Mouse (Mus musculus) kidney, adult 9 months (tissue): Measurements from ENCODE around the gene Ric3.

Experiments
- DNase-seq: peaks from one replicate; pipeline ENCODE4 v3.0.0; 2022

Gene Ric3

GRCm38 (mm10) chr7:108996156-108996555 is 87.0 kb downstream of the Ric3 start:
- no peak for DNase-seq

GRCm38 (mm10) chr7:108993881-108994291 is 89.2 kb downstream of the Ric3 start:
- DNase-seq, result no peak

DNA sequence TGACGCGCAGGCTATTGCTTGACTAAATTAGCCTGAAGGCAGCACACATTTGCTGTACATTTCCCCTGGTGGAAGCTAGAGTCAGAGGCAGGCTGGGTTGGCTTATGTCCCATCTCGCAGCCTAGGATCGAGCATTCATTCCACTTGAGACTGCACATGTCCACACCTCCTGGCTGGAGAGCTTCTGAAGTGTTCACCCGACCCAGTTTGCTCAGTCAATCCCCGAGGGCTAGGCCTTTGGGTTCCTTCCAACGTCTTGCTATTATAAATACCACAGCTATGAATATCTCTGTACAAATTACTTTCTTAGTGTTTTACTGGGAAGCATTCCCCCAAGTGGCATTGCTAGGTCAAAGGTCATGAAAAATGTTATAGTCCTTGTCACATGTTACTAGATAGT is 89.9 kb downstream of the Ric3 start:
- peak; percentile 19 for DNase-seq

- DNase-seq, result no peak
Observed at GRCm38 (mm10) chr7:108991207-108991606, 91.9 kb downstream of the Ric3 start.

DNA sequence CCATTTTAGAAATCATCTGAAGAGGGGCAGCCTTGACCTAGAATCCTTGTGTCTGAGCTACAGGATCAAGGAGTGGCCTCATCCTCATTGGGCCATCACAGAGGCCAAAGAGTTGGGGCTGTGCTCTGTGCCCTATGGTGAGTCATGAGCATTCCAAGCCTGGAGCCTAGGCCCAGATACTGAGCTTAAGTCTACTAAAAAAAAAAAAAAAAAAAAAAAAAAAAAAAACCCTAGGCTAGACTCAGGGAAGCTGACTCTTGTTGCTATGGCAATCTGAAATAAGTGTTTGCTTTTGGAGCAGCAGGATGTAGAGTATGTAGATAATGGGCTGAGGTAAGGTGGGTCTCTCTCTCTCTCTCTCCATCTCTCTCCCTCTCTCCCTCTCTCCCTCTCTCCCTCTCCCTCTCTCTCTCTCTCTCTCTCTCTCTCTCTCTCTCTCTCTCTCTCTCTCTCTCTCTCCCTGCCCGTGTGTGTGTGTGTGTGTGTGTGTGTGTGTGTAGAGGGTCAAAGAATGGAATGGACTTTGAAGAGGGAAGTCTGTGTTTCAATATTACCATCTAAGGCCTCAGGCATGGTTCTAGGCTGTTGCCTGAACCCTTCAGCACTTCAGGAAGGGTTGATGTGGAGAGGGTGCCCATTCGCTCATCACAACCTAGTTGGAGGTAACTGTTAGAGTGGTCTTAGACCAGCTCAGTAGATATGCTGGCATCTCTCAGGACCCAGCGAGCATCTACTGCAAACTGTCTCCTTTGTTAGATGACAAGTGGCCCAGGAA is 97.0 kb downstream of the Ric3 start:
- DNase-seq, result no peak
